Mouse (Mus musculus): Measurements from ENCODE around the gene Mum1. TPM values are rescaled to one million over a fixed set of nuclear protein-coding genes. Genes with fewer than 3 reads are reported as not detected.

Mum1 gene
- polyA plus RNA-seq, 1 experiment from 2014 or later: 32.9 TPM

DNA sequence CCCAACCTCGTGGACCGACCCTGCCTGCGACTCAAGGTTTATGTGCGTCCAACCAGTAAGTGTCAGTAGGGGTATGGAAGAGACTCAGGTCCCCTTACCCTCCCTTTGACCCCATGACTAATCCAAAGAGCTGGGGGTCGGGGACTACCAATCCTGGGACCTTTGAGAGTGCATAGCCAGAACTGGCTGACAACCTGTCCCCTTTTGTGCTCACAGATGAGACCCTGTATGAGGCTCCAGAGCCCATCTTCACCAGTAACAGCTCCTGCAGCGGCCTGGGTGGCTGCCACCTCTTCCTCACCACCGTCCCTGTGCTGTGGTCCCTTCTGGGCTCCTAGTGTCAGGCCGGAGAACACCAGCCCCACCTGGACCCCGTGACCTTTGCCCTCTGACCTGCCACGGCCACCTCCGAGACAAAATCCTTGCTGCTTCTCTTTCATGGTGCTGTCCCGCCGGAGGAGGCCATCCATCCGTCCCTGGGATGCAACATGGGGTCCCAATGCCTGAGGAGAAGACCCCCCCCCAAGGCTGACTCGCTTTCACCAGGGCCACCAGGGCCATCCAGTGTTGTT, 37.7 kb upstream of the Mum1 start:
- H3K27ac ChIP-seq: no peak overlapping the region
- H3K9ac ChIP-seq: no peak overlapping the region
- H3K36me3 ChIP-seq (replicated peaks; ENCODE audit: control insufficient read depth, insufficient read depth): peaks cover 33% of the 10 kb centered on the region
- no peaks in the 10 kb centered on the region for H3K9me3 ChIP-seq (ENCODE audit: control insufficient read depth, low read length)
- H3K27me3 ChIP-seq (ENCODE audit: control insufficient read depth, insufficient read depth, low read length): no peaks in the 10 kb centered on the region
- H3K4me1 ChIP-seq (replicated peaks; ENCODE audit: control insufficient read depth, insufficient read depth, low read length): peaks cover 17% of the 10 kb centered on the region
- no peak for DNase-seq (ENCODE audit: low spot score)
- WGBS: 66% methylated on average over 15 of the region's 15 CpGs
- ATAC-seq (ENCODE audit: low FRiP score): no peak
- no peak overlapping the region for H3K4me2 ChIP-seq (replicated peaks)
- H3K4me3 ChIP-seq (replicated peaks; ENCODE audit: low read length): no peak overlapping the region

- 5% methylated on average over 21 of the region's 21 CpGs for WGBS
- Histone ChIP-seq H3K9ac (peak overlapping the region; percentile 73), H3K27me3 (ENCODE audit: control insufficient read depth, insufficient read depth, low read length) (no peaks in the 10 kb centered on the region), H3K4me1 (replicated peaks; ENCODE audit: control insufficient read depth, insufficient read depth, low read length) (peaks cover 17% of the 10 kb centered on the region), H3K9me3 (ENCODE audit: control insufficient read depth, low read length) (no peaks in the 10 kb centered on the region), H3K4me2 (replicated peaks) (peak overlapping the region; percentile 73), H3K4me3 (replicated peaks; ENCODE audit: low read length) (peak overlapping the region; percentile 36), H3K36me3 (replicated peaks; ENCODE audit: control insufficient read depth, insufficient read depth) (peaks cover 31% of the 10 kb centered on the region), H3K27ac (peak overlapping the region; percentile 81)
- ATAC-seq (ENCODE audit: low FRiP score) (no peak), DNase-seq (ENCODE audit: low spot score) (no peak)
Observed at GRCm38 (mm10) chr10:80189999-80190398, 36.2 kb upstream of the Mum1 start.

- Histone ChIP-seq H3K36me3 (replicated peaks; ENCODE audit: control insufficient read depth, insufficient read depth) (peaks cover 31% of the 10 kb centered on the region), H3K9ac (peak overlapping the region; percentile 73), H3K27me3 (ENCODE audit: control insufficient read depth, insufficient read depth, low read length) (no peaks in the 10 kb centered on the region), H3K27ac (peak overlapping the region; percentile 81), H3K4me3 (replicated peaks; ENCODE audit: low read length) (peak overlapping the region; percentile 36), H3K9me3 (ENCODE audit: control insufficient read depth, low read length) (no peaks in the 10 kb centered on the region), H3K4me1 (replicated peaks; ENCODE audit: control insufficient read depth, insufficient read depth, low read length) (peaks cover 17% of the 10 kb centered on the region), H3K4me2 (replicated peaks) (peak overlapping the region; percentile 73)
- WGBS: under 1% methylated on average over 47 of the region's 48 CpGs
- peak; percentile 55 for DNase-seq (ENCODE audit: low spot score)
- ATAC-seq (ENCODE audit: low FRiP score): peak; percentile 51
Observed at GRCm38 (mm10) chr10:80190491-80191051, 35.7 kb upstream of the Mum1 start.

DNA sequence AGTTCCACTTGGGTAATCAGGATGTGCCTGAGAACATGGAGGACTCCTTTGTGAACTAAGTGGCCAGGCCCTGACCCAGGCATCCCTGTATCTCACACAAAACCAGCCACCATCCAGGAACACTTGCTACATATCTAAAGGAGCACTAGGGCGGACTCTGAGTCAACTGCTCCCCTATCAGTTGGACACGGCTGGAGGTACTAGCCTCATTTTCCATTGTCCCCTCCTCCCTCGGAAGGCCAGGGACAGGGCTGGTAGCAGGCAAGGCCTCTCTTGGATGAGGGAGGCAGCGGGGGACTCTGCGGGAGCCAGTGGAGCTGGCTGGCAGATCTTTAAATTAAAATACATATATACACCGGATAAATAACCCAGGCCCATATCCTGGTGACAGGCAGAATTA, 32.3 kb upstream of the Mum1 start:
- Histone ChIP-seq H3K4me1 (replicated peaks; ENCODE audit: control insufficient read depth, insufficient read depth, low read length) (peaks cover 17% of the 10 kb centered on the region), H3K27ac (no peak overlapping the region), H3K36me3 (replicated peaks; ENCODE audit: control insufficient read depth, insufficient read depth) (peaks cover 6% of the 10 kb centered on the region), H3K9ac (no peak overlapping the region), H3K27me3 (ENCODE audit: control insufficient read depth, insufficient read depth, low read length) (no peaks in the 10 kb centered on the region), H3K4me2 (replicated peaks) (no peak overlapping the region), H3K4me3 (replicated peaks; ENCODE audit: low read length) (no peak overlapping the region), H3K9me3 (ENCODE audit: control insufficient read depth, low read length) (no peaks in the 10 kb centered on the region)
- DNase-seq (ENCODE audit: low spot score) (no peak), ATAC-seq (ENCODE audit: low FRiP score) (no peak)
- WGBS: 55% methylated on average over 6 of the region's 6 CpGs

GRCm38 (mm10) chr10:80194441-80194840, 31.8 kb upstream of the Mum1 start:
- Histone ChIP-seq H3K36me3 (replicated peaks; ENCODE audit: control insufficient read depth, insufficient read depth) (0 out of 2 replicates have a peak, but pooled peaks cover 1% of the 10 kb centered on the region), H3K4me3 (replicated peaks; ENCODE audit: low read length) (no peak overlapping the region), H3K9me3 (ENCODE audit: control insufficient read depth, low read length) (no peaks in the 10 kb centered on the region), H3K9ac (no peak overlapping the region), H3K4me1 (replicated peaks; ENCODE audit: control insufficient read depth, insufficient read depth, low read length) (peaks cover 14% of the 10 kb centered on the region), H3K27ac (no peak overlapping the region), H3K4me2 (replicated peaks) (no peak overlapping the region), H3K27me3 (ENCODE audit: control insufficient read depth, insufficient read depth, low read length) (no peaks in the 10 kb centered on the region)
- DNase-seq (ENCODE audit: low spot score) (no peak), ATAC-seq (ENCODE audit: low FRiP score) (no peak)
- 37% methylated on average over 8 of the region's 8 CpGs for WGBS

DNA sequence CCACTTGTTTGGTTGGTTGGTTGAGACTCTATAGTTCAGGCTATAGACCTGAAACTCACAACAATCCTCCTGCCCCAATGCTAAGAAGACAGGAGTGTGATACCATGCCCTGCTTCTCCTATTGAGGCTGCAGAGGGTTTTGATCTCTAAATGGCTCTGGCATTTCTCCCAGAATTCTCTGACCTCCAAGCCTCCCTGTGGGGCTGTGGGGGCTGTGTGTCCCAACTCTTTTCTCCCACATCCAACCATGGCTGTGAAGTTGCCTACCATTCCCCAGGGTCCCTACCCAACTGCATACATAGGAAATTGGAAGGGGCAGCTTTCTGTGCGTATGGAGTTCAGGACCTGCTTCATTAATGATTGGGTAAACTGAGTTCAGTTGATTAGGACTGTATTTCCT, 30.1 kb upstream of the Mum1 start:
- no peaks in the 10 kb centered on the region for H3K36me3 ChIP-seq (replicated peaks; ENCODE audit: control insufficient read depth, insufficient read depth)
- ATAC-seq (ENCODE audit: low FRiP score) (no peak), DNase-seq (ENCODE audit: low spot score) (no peak)
- H3K9me3 ChIP-seq (ENCODE audit: control insufficient read depth, low read length): no peaks in the 10 kb centered on the region
- no peak overlapping the region for H3K4me3 ChIP-seq (replicated peaks; ENCODE audit: low read length)
- no peak overlapping the region for H3K27ac ChIP-seq
- H3K9ac ChIP-seq: no peak overlapping the region
- 86% methylated on average over 1 of the region's 1 CpGs for WGBS
- no peaks in the 10 kb centered on the region for H3K27me3 ChIP-seq (ENCODE audit: control insufficient read depth, insufficient read depth, low read length)
- H3K4me2 ChIP-seq (replicated peaks): no peak overlapping the region
- H3K4me1 ChIP-seq (replicated peaks; ENCODE audit: control insufficient read depth, insufficient read depth, low read length): no peaks in the 10 kb centered on the region

- Histone ChIP-seq H3K9me3 (ENCODE audit: control insufficient read depth, low read length) (no peaks in the 10 kb centered on the region), H3K4me1 (replicated peaks; ENCODE audit: control insufficient read depth, insufficient read depth, low read length) (no peaks in the 10 kb centered on the region), H3K36me3 (replicated peaks; ENCODE audit: control insufficient read depth, insufficient read depth) (no peaks in the 10 kb centered on the region), H3K27ac (no peak overlapping the region), H3K9ac (no peak overlapping the region), H3K4me2 (replicated peaks) (no peak overlapping the region), H3K27me3 (ENCODE audit: control insufficient read depth, insufficient read depth, low read length) (no peaks in the 10 kb centered on the region), H3K4me3 (replicated peaks; ENCODE audit: low read length) (no peak overlapping the region)
- no peak for DNase-seq (ENCODE audit: low spot score)
- no peak for ATAC-seq (ENCODE audit: low FRiP score)
- WGBS: 53% methylated on average over 33 of the region's 33 CpGs
Observed at GRCm38 (mm10) chr10:80196778-80197581, 29.3 kb upstream of the Mum1 start.

- Histone ChIP-seq H3K9me3 (ENCODE audit: control insufficient read depth, low read length) (no peaks in the 10 kb centered on the region), H3K36me3 (replicated peaks; ENCODE audit: control insufficient read depth, insufficient read depth) (no peaks in the 10 kb centered on the region), H3K27me3 (ENCODE audit: control insufficient read depth, insufficient read depth, low read length) (no peaks in the 10 kb centered on the region), H3K4me2 (replicated peaks) (no peak overlapping the region), H3K27ac (no peak overlapping the region), H3K9ac (no peak overlapping the region), H3K4me1 (replicated peaks; ENCODE audit: control insufficient read depth, insufficient read depth, low read length) (peaks cover 5% of the 10 kb centered on the region; the same call in 1 of the 2 replicates), H3K4me3 (replicated peaks; ENCODE audit: low read length) (no peak overlapping the region)
- ATAC-seq (ENCODE audit: low FRiP score): peak; percentile 64; the same call in 1 of the 2 replicates
- DNase-seq (ENCODE audit: low spot score): peak; percentile 74
- WGBS: 56% methylated on average over 3 of the region's 3 CpGs
Observed at GRCm38 (mm10) chr10:80199440-80200008, 26.7 kb upstream of the Mum1 start.

GRCm38 (mm10) chr10:80200485-80200884, 25.7 kb upstream of the Mum1 start:
- H3K4me3 ChIP-seq (replicated peaks; ENCODE audit: low read length): no peak overlapping the region
- no peak overlapping the region for H3K27ac ChIP-seq
- peaks cover 5% of the 10 kb centered on the region; the same call in 1 of the 2 replicates for H3K4me1 ChIP-seq (replicated peaks; ENCODE audit: control insufficient read depth, insufficient read depth, low read length)

More at GRCm38 (mm10) chr10:80200485-80200884, 25.7 kb upstream of the Mum1 start:
- ATAC-seq (ENCODE audit: low FRiP score) (no peak), DNase-seq (ENCODE audit: low spot score) (no peak)
- H3K9me3 ChIP-seq (ENCODE audit: control insufficient read depth, low read length): no peaks in the 10 kb centered on the region
- no peak overlapping the region for H3K9ac ChIP-seq
- WGBS: 73% methylated on average over 6 of the region's 6 CpGs
- no peaks in the 10 kb centered on the region for H3K27me3 ChIP-seq (ENCODE audit: control insufficient read depth, insufficient read depth, low read length)
- no peaks in the 10 kb centered on the region for H3K36me3 ChIP-seq (replicated peaks; ENCODE audit: control insufficient read depth, insufficient read depth)
- no peak overlapping the region for H3K4me2 ChIP-seq (replicated peaks)

All from hindbrain, embryonic 14.5 days (tissue).